ENCODE assay signal across 8 mouse cellular contexts in genomic region chr7:137805361-137805760, GRCm38 (mm10).
A peak's percentile ranks its signal among the peaks of the same experiment; 100 is the strongest.
DNase-seq lines count a peak whose midpoint lies in the region; ATAC-seq lines count a peak whose summit lies in the region.
"Had no signal": no experiment of that assay in that cellular context is flagged by ENCODE, and none has a peak within 500 bp of the region (broad histone marks: within the 10 kb centered on the region; RNA-seq: fewer than 3 reads in every experiment).

No protein-coding gene starts in this region.

- no peaks in the 10 kb centered on the region for H3K9me3 ChIP-seq in embryonic facial prominence, embryonic 10.5 days
- H3K9me3 ChIP-seq: liver, embryonic 15.5 days had no signal

- ATAC-seq in activated CD4-positive, CD25-positive, alpha-beta regulatory T cell, adult 4 months: no peak
- no peak for ATAC-seq in granulocyte monocyte progenitor cell, adult 5-6 weeks (replicated peaks; ENCODE audit: poor library complexity, severe bottlenecking)

- no peak overlapping the region for H3K4me3 ChIP-seq in embryonic facial prominence, embryonic 10.5 days
- H3K4me3 ChIP-seq: liver, embryonic 15.5 days had no signal

- no peaks in the 10 kb centered on the region for H3K27me3 ChIP-seq in embryonic facial prominence, embryonic 10.5 days (replicated peaks; ENCODE audit: low read depth, poor library complexity, severe bottlenecking)
- H3K27me3 ChIP-seq: liver, embryonic 15.5 days had no signal

- intact Hi-C loops in left cerebral cortex, postnatal 14 days (cut with DNase I): no loop called here

- no peak overlapping the region for H3K27ac ChIP-seq in embryonic facial prominence, embryonic 10.5 days (replicated peaks)
- H3K27ac ChIP-seq: liver, embryonic 15.5 days had no signal

- DNase-seq in left cerebral cortex, postnatal 14 days (ENCODE audit: low spot score in 2 of 2): peak; percentile 30 to 38
- DNase-seq in left cerebral cortex, adult 11 months (ENCODE audit: low spot score): no peak
- peak; percentile 56 for DNase-seq in embryonic facial prominence, embryonic 10.5 days (ENCODE audit: low spot score)
- DNase-seq in heart, postnatal 4 days: peak; percentile 52
- peak; percentile 13 for DNase-seq in lung, postnatal 25 days (ENCODE audit: low spot score)

- WGBS in embryonic facial prominence, embryonic 10.5 days: 55% methylated on average over 6 of the region's 6 CpGs

- no peaks in the 10 kb centered on the region for H3K36me3 ChIP-seq in embryonic facial prominence, embryonic 10.5 days (replicated peaks)
- H3K36me3 ChIP-seq: liver, embryonic 15.5 days had no signal

- H3K4me1 ChIP-seq in embryonic facial prominence, embryonic 10.5 days: peaks cover 3% of the 10 kb centered on the region; the same call in 1 of the 2 replicates
- H3K4me1 ChIP-seq: liver, embryonic 15.5 days had no signal
